Mouse (Mus musculus) lung, postnatal 0 days (tissue): ENCODE results near the gene Sap30. TPM values are rescaled to one million over a fixed set of nuclear protein-coding genes. Genes with fewer than 3 reads are reported as not detected.

Experiments
- ATAC-seq: fragments of 200-750 bp; cut with Nextera tagmentation; 2 replicates; pipeline ENCODE4 v1.8.0; 2017; ENCODE audit warnings: moderate library complexity
- DNase-seq: peaks from one replicate; pipeline ENCODE4 v3.0.0-alpha.2; 2016; ENCODE audit warnings: low spot score
- H3K27ac ChIP-seq: fragments of 300-500 bp; sonication (generic); 2 replicates; pipeline ENCODE4 v1.5.1; 2014; ENCODE audit warnings: antibody characterized with exemption, mild to moderate bottlenecking, low read length, mixed read lengths
- H3K27me3 ChIP-seq: fragments of 300-500 bp; sonication (generic); replicated peaks from 2 replicates; pipeline ENCODE4 v1.6.1; 2014; ENCODE audit warnings: low read length, mixed read lengths; ENCODE audit not compliant: insufficient read depth
- H3K36me3 ChIP-seq: fragments of 300-500 bp; sonication (generic); 2 replicates; pipeline ENCODE4 v1.6.1; 2014; ENCODE audit warnings: low read length, mixed read lengths; ENCODE audit not compliant: insufficient read depth
- H3K4me1 ChIP-seq: fragments of 300-500 bp; sonication (generic); 2 replicates; pipeline ENCODE4 v1.6.1; 2014; ENCODE audit warnings: antibody characterized with exemption, low read depth, low read length, mixed read lengths; ENCODE audit not compliant: insufficient read depth
- H3K4me2 ChIP-seq: fragments of 300-500 bp; sonication (generic); replicated peaks from 2 replicates; pipeline ENCODE4 v1.6.1; 2014; ENCODE audit warnings: low read depth, mild to moderate bottlenecking, low read length, moderate library complexity, mixed read lengths
- H3K4me3 ChIP-seq: fragments of 300-500 bp; sonication (generic); 2 replicates; pipeline ENCODE4 v1.5.1; 2014; ENCODE audit warnings: low read depth, low read length
- H3K9ac ChIP-seq: fragments of 300-500 bp; sonication (generic); replicated peaks from 2 replicates; pipeline ENCODE4 v1.6.1; 2014; ENCODE audit warnings: low read depth, mild to moderate bottlenecking
- H3K9me3 ChIP-seq: fragments of 300-500 bp; sonication (generic); 2 replicates; pipeline ENCODE4 v1.6.1; 2016; ENCODE audit warnings: low read length, mixed read lengths
- CTCF ChIP-seq: IDR thresholded peaks from 2 replicates; pipeline ENCODE4 v1.5.1; 2016; ENCODE audit warnings: antibody characterized with exemption, mild to moderate bottlenecking
- EP300 ChIP-seq: IDR thresholded peaks from 2 replicates; pipeline ENCODE4 v1.6.1; 2016; ENCODE audit warnings: antibody characterized with exemption, mild to moderate bottlenecking, control low read depth
- WGBS: fragments of 180-500 bp; shearing (Covaris S2); extraction: QIAGEN DNeasy Blood & Tissue Kit; methylation state at CpG from one replicate; pipeline ENCODE4 v1.1.7; 2014; 5-methylcytosine and 5-hydroxymethylcytosine counted together
- polyA plus RNA-seq: library from polyadenylated mRNA; unstranded; fragments of >200 nt; fragmentation: Nextera tagmentation; extraction: Ambion mirVana; gene quantifications from 2 replicates; pipeline ENCODE4 v1.2.1, GENCODE M21; 2015

Gene Sap30
- polyA plus RNA-seq, 1 experiment from 2014 or later, result 18.5 TPM

DNA sequence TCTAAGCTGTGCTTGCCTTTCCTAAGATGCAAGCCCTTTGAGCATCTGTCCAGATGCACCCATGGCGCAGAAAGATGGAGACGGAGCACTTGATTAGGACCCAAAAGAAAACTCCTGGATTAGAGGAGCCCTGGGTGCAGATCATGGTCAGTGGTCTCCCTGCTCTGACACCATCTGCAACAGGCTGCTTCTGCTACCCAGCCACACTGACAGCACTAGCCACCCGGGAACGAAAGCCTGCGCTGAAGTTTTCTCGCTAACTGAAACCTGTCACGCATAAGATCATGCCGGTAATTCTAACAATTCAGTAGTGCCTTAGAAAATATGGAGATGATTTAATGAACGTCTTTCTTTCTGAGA, 51.2 kb downstream of the Sap30 start:
- Histone ChIP-seq H3K9ac (no peak overlapping the region), H3K36me3 (no peaks in the 10 kb centered on the region), H3K27ac (no peak overlapping the region), H3K4me3 (no peak overlapping the region; the same call in 1 of the 2 replicates), H3K4me2 (no peak overlapping the region), H3K4me1 (peaks cover 4% of the 10 kb centered on the region; the same call in 1 of the 2 replicates), H3K9me3 (no peaks in the 10 kb centered on the region), H3K27me3 (no peaks in the 10 kb centered on the region)
- DNase-seq (no peak), ATAC-seq (no peak)
- TF ChIP-seq EP300, result no peak
- no peak for TF ChIP-seq CTCF
- 82% methylated on average over 9 of the region's 9 CpGs for WGBS

DNA sequence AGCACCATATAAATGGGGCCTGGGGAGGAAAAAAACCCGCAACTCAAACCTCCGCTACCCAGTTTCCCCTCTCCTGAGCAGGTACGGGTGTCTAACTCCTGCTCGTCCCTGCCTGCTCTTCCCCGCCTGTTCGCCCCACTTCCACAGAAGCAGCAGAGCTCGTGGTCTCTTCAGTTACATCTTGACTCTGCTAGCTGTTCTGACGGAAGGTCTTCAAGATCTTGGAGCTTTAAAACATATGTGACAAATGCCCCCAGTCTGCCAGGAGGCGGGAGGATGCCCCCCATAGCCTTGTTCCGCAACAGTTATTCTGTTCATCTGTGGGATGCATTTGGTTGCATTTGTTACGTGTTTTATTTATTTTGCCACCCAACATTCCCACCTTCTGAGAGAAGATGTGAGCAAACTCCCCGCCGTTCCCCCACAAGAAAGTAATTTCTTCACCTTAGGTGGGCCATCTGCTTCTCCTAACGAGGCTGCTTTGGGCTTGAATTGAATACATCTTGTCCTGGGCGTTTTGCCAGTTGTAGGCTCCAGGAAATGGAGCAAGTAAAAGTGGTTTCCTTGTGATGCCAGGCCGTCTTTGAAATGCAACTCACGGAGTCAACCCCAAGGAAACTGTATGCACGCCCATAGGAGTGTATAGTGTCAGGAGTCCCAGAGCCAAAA, 51.8 kb downstream of the Sap30 start:
- Histone ChIP-seq H3K36me3 (no peaks in the 10 kb centered on the region), H3K4me1 (peaks cover 4% of the 10 kb centered on the region; the same call in 1 of the 2 replicates), H3K4me2 (no peak overlapping the region), H3K9me3 (no peaks in the 10 kb centered on the region), H3K27ac (no peak overlapping the region), H3K9ac (no peak overlapping the region), H3K27me3 (no peaks in the 10 kb centered on the region), H3K4me3 (no peak overlapping the region; the same call in 1 of the 2 replicates)
- DNase-seq (peak; percentile 54), ATAC-seq (peak; percentile 17)
- TF ChIP-seq CTCF (no peak), EP300 (no peak)
- 44% methylated on average over 18 of the region's 18 CpGs for WGBS

DNA sequence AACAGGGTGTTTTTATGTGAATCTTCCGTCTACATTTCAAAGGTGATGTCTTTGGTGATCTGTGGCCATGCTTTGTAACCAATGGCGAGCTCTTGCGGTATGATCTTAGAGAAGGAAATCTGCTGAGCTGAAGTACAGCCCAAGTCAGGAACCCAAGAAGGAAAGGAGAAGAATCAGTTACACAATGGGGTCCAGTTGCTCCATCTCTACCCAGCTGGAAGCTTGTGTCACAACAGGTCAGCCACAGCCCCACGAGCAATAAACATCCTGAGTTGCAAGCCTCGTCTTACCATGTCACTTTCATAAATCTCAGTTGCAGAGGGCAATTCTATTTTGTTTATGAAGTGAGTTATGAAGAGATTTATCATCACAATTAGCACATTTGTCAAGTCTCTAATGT, 54.9 kb downstream of the Sap30 start:
- DNase-seq (peak; percentile 75), ATAC-seq (peak; percentile 79)
- Histone ChIP-seq H3K9ac (no peak overlapping the region), H3K4me2 (no peak overlapping the region), H3K4me3 (no peak overlapping the region), H3K4me1 (peaks cover 4% of the 10 kb centered on the region; the same call in 1 of the 2 replicates), H3K27ac (no peak overlapping the region), H3K27me3 (no peaks in the 10 kb centered on the region), H3K9me3 (no peaks in the 10 kb centered on the region), H3K36me3 (no peaks in the 10 kb centered on the region)
- WGBS, result 60% methylated on average over 5 of the region's 5 CpGs
- peak; percentile 28; the same call in 1 of the 2 replicates for TF ChIP-seq EP300
- TF ChIP-seq CTCF, result no peak

Other genes with a start within 250 kb of the Sap30 start
- 0.12 and 0.14 TPM in 2 replicates for gene Hand2, start 166.9 kb downstream of the Sap30 start, polyA plus RNA-seq
- 0.47 and 0.55 TPM in 2 replicates for gene Scrg1, start 31.9 kb downstream of the Sap30 start, polyA plus RNA-seq
- gene Hmgb2, start 24.0 kb upstream of the Sap30 start, polyA plus RNA-seq, result 94.8 and 106 TPM in 2 replicates
- 5.0 and 5.7 TPM in 2 replicates for gene Galnt7, start 165.2 kb upstream of the Sap30 start, polyA plus RNA-seq